In the genomic region with DNA sequence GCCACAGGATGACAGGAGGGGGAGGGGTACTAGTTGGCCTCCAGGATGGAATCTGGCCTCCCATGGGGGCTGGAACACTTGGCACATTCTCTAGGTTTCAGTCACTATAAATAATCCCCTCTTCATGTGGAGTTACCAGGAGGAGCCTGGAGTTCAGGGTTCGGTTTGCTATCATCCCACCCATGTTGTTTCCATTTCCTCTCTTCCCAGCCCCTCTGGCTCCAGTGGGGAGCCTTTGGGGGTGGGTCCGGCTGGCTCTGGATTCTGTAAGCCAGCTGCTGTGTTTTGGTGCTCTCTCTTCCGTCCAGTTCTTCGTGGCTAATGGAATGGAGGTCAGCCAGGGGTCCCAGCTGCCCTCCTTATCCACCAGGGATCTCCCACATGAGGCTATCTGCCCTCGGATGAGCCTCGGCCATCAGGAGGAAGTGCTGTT, we compare ENCODE assay signal across 10 mouse cellular contexts. TPM values are rescaled to one million over a fixed set of nuclear protein-coding genes. Genes with fewer than 3 reads are reported as not detected.
DNase-seq lines count a peak whose midpoint lies in the region; ATAC-seq and TF ChIP-seq lines count a peak whose summit lies in the region.
"Had no signal": no experiment of that assay in that cellular context is flagged by ENCODE, and none has a peak within 500 bp of the region (broad histone marks: within the 10 kb centered on the region; RNA-seq: fewer than 3 reads in every experiment).

No protein-coding gene starts in this region.

- no peak overlapping the region for H3K9ac ChIP-seq in midbrain, embryonic 11.5 days (ENCODE audit: low read length)
- no peak overlapping the region for H3K9ac ChIP-seq in midbrain, embryonic 13.5 days (replicated peaks)
- H3K9ac ChIP-seq in heart, adult 2 months (ENCODE audit: low read depth, low read length): 0 out of 2 replicates have a peak overlapping the region, but pooled peaks have one; percentile 8
- no peak overlapping the region for H3K9ac ChIP-seq in kidney, embryonic 16.5 days (replicated peaks; ENCODE audit: low read length)
- H3K9ac ChIP-seq in neural tube, embryonic 15.5 days (replicated peaks): no peak overlapping the region

- TF ChIP-seq EP300 in heart, adult 2 months (IDR thresholded peaks at IDR 0.05; ENCODE audit: insufficient read depth, low read depth, low read length): no peak

- intact Hi-C loops in heart, adult 2 months (cut with DNase I): no loop called here

- no peaks in the 10 kb centered on the region for H3K9me3 ChIP-seq in midbrain, embryonic 11.5 days (ENCODE audit: control insufficient read depth, low read length)
- no peaks in the 10 kb centered on the region for H3K9me3 ChIP-seq in midbrain, embryonic 13.5 days
- no peaks in the 10 kb centered on the region for H3K9me3 ChIP-seq in kidney, embryonic 16.5 days (ENCODE audit: low read length)
- H3K9me3 ChIP-seq in neural tube, embryonic 15.5 days (replicated peaks): no peaks in the 10 kb centered on the region

- no peak for ATAC-seq in midbrain, embryonic 11.5 days (ENCODE audit: low FRiP score)
- no peak for ATAC-seq in midbrain, embryonic 13.5 days
- ATAC-seq in kidney, embryonic 16.5 days (ENCODE audit: low FRiP score, low TSS enrichment): peak; percentile 76
- no peak for ATAC-seq in neural tube, embryonic 15.5 days (ENCODE audit: low FRiP score)

- H3K79me2 ChIP-seq in heart, adult 2 months (replicated peaks; ENCODE audit: control insufficient read depth, insufficient read depth, low read length): no peaks in the 10 kb centered on the region

- H3K4me3 ChIP-seq in midbrain, embryonic 11.5 days (ENCODE audit: low read depth, low read length): no peak overlapping the region
- no peak overlapping the region for H3K4me3 ChIP-seq in midbrain, embryonic 13.5 days (replicated peaks)
- H3K4me3 ChIP-seq in heart, adult 2 months: no peak overlapping the region
- no peak overlapping the region for H3K4me3 ChIP-seq in kidney, embryonic 16.5 days (ENCODE audit: low read length)
- H3K4me3 ChIP-seq in neural tube, embryonic 15.5 days (replicated peaks): no peak overlapping the region

- H3K36me3 ChIP-seq in midbrain, embryonic 11.5 days (ENCODE audit: control insufficient read depth, insufficient read depth, low read length): no peaks in the 10 kb centered on the region
- H3K36me3 ChIP-seq in midbrain, embryonic 13.5 days: no peaks in the 10 kb centered on the region
- H3K36me3 ChIP-seq in heart, adult 2 months (ENCODE audit: control insufficient read depth, insufficient read depth, low read length): no peaks in the 10 kb centered on the region
- H3K36me3 ChIP-seq in kidney, embryonic 16.5 days (ENCODE audit: insufficient read depth, low read length): peaks cover 5% of the 10 kb centered on the region; the same call in 1 of the 2 replicates
- H3K36me3 ChIP-seq in neural tube, embryonic 15.5 days: no peaks in the 10 kb centered on the region

- WGBS in midbrain, embryonic 11.5 days: 37% methylated on average over 6 of the region's 6 CpGs
- WGBS in midbrain, embryonic 13.5 days: 52% methylated on average over 6 of the region's 6 CpGs
- WGBS in heart, adult 2 months: 5% methylated on average over 6 of the region's 6 CpGs
- WGBS in kidney, embryonic 16.5 days: 12% methylated on average over 6 of the region's 6 CpGs
- 34% methylated on average over 6 of the region's 6 CpGs for WGBS in neural tube, embryonic 15.5 days

- no peak overlapping the region for H3K27ac ChIP-seq in midbrain, embryonic 11.5 days (ENCODE audit: low read depth, low read length)
- no peak overlapping the region for H3K27ac ChIP-seq in midbrain, embryonic 13.5 days
- H3K27ac ChIP-seq in heart, adult 2 months: peak overlapping the region; percentile 75
- peak overlapping the region; percentile 67 for H3K27ac ChIP-seq in kidney, embryonic 16.5 days (ENCODE audit: low read length)
- H3K27ac ChIP-seq in neural tube, embryonic 15.5 days (replicated peaks): peak overlapping the region; percentile 11; the same call in 1 of the 2 replicates

- DNase-seq in midbrain, embryonic 11.5 days (ENCODE audit: low spot score, missing footprints): peak; percentile 81
- peak; percentile 48 to 65 for DNase-seq in heart, adult 2 months
- no peak for DNase-seq in layer of hippocampus, adult 8-10 months (ENCODE audit: low spot score in 2 of 2)
- no peak for DNase-seq in urinary bladder, postnatal 14 days (ENCODE audit: low spot score)
- DNase-seq in thymus, postnatal 4 days: no peak

- TF ChIP-seq POLR2A in heart, adult 2 months (IDR thresholded peaks at IDR 0.05; ENCODE audit: insufficient read depth, low read depth, low read length): no peak

- no peak overlapping the region for H3K4me2 ChIP-seq in midbrain, embryonic 11.5 days
- H3K4me2 ChIP-seq in midbrain, embryonic 13.5 days (replicated peaks): no peak overlapping the region
- no peak overlapping the region for H3K4me2 ChIP-seq in kidney, embryonic 16.5 days (replicated peaks; ENCODE audit: low read depth, low read length)
- no peak overlapping the region for H3K4me2 ChIP-seq in neural tube, embryonic 15.5 days

- no peak for TF ChIP-seq CTCF in heart, adult 2 months (IDR thresholded peaks at IDR 0.05)

- peaks cover 2% of the 10 kb centered on the region; the same call in 1 of the 2 replicates for H3K4me1 ChIP-seq in midbrain, embryonic 11.5 days (ENCODE audit: control insufficient read depth, insufficient read depth, low read length)
- peaks cover 11% of the 10 kb centered on the region; the same call in 1 of the 2 replicates for H3K4me1 ChIP-seq in midbrain, embryonic 13.5 days (replicated peaks)
- H3K4me1 ChIP-seq in heart, adult 2 months (ENCODE audit: control insufficient read depth, insufficient read depth, low read length): peaks cover 13% of the 10 kb centered on the region
- peaks cover 43% of the 10 kb centered on the region for H3K4me1 ChIP-seq in kidney, embryonic 16.5 days (ENCODE audit: insufficient read depth, low read length)
- peaks cover 35% of the 10 kb centered on the region for H3K4me1 ChIP-seq in neural tube, embryonic 15.5 days

- H3K27me3 ChIP-seq in midbrain, embryonic 11.5 days (ENCODE audit: control insufficient read depth, insufficient read depth, low read length): peaks cover 5% of the 10 kb centered on the region
- H3K27me3 ChIP-seq in midbrain, embryonic 13.5 days: peaks cover 24% of the 10 kb centered on the region
- H3K27me3 ChIP-seq in heart, adult 2 months (ENCODE audit: control insufficient read depth, insufficient read depth, low read length): no peaks in the 10 kb centered on the region
- peaks cover 12% of the 10 kb centered on the region; the same call in 1 of the 2 replicates for H3K27me3 ChIP-seq in kidney, embryonic 16.5 days (ENCODE audit: insufficient read depth, low read length)
- peaks cover 21% of the 10 kb centered on the region for H3K27me3 ChIP-seq in neural tube, embryonic 15.5 days (replicated peaks)

RNA-seq across cellular contexts. Expression of gene Vstm4, which starts 4.6 kb away (rescaled TPM):
- 4.5 and 4.6 TPM in 2 replicates for polyA plus RNA-seq in midbrain, embryonic 11.5 days (2014; fragmentation: Nextera tagmentation; extraction: Ambion mirVana)
- polyA plus RNA-seq in midbrain, embryonic 13.5 days (2015; fragmentation: Nextera tagmentation; extraction: Ambion mirVana): 5.7 and 7.3 TPM in 2 replicates
- total RNA-seq in heart, adult 2 months (2021): 10 to 100 TPM in 1 of 2 experiments, 1 to 10 TPM in 1; 9.2 to 11.7 TPM
- polyA plus RNA-seq in heart, adult 2 months (2012; rRNA removed): 6.6 and 12.6 TPM in 2 replicates
- 45.7 and 51.8 TPM in 2 replicates for polyA plus RNA-seq in kidney, embryonic 16.5 days (2015; fragmentation: Nextera tagmentation; extraction: Ambion mirVana)
- polyA plus RNA-seq in neural tube, embryonic 15.5 days (2015; fragmentation: Nextera tagmentation; extraction: Ambion mirVana): 12.3 and 14.1 TPM in 2 replicates
- total RNA-seq in layer of hippocampus, adult 8-10 months (2022): 1 to 10 TPM; 3.1 to 4.6 (median 3.5) TPM
- total RNA-seq: MEL had no signal

RNA-seq across cellular contexts. Expression of gene Fam170b, which starts 27.4 kb away (rescaled TPM):
- polyA plus RNA-seq in midbrain, embryonic 11.5 days (2014; fragmentation: Nextera tagmentation; extraction: Ambion mirVana): not detected in 2 replicates
- not detected in 2 replicates for polyA plus RNA-seq in midbrain, embryonic 13.5 days (2015; fragmentation: Nextera tagmentation; extraction: Ambion mirVana)
- not detected for total RNA-seq in heart, adult 2 months (2021)
- 0.09 and 0.10 TPM in 2 replicates for polyA plus RNA-seq in heart, adult 2 months (2012; rRNA removed)
- polyA plus RNA-seq in kidney, embryonic 16.5 days (2015; fragmentation: Nextera tagmentation; extraction: Ambion mirVana): 0.10 and 0.15 TPM in 2 replicates
- 0.06 TPM in 1 of 2 replicates, not detected in the other for polyA plus RNA-seq in neural tube, embryonic 15.5 days (2015; fragmentation: Nextera tagmentation; extraction: Ambion mirVana)
- total RNA-seq in layer of hippocampus, adult 8-10 months (2022): not detected
- total RNA-seq: MEL had no signal
- polyA plus RNA-seq: neural tube, embryonic 14.5 days had no signal

Comparison
In these comparisons a context has a peak if more than half of its experiments do, and no peak if none do; other contexts are left out.
1. DNase-seq: peak in midbrain, embryonic 11.5 days (single experiment) and heart, adult 2 months (2 of 2); none in layer of hippocampus, adult 8-10 months (0 of 2), urinary bladder, postnatal 14 days (single experiment) and thymus, postnatal 4 days (single experiment).
2. H3K27ac ChIP-seq: peak in heart, adult 2 months (single experiment), kidney, embryonic 16.5 days (single experiment) and neural tube, embryonic 15.5 days (single experiment); none in midbrain, embryonic 11.5 days (single experiment) and midbrain, embryonic 13.5 days (single experiment).